Mouse (Mus musculus) testis, postnatal 10 days (tissue): Measurements from ENCODE around the gene Pdia4.
"Not testable (repeated sequence)": the region's sequence is repeated elsewhere in the genome, so short reads cannot be mapped to it uniquely, and the experiment has no call there.

Experiments
- DNase-seq: peaks from one replicate; pipeline ENCODE4 v3.0.0; 2021; ENCODE audit warnings: low spot score

The Pdia4 gene

DNA sequence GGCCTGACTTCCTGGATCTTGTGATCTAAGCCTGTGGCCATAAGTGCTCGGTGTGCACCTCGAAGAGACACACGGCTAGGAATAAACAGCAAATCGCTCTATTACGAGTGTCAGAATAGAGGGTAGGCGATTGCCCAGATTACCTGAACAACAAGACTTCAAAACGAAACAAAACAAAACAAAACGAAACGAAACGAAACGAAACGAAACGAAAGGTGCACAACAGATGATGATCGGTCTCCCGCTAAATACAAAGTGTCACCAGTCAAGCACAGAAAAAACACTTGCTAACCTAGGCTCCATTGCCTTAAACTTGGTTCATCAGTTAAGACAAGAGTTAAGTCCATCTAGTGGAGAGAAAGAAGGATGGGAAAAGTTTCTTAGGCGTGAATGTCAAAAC is 53.8 kb downstream of the Pdia4 start:
- DNase-seq, result not testable (repeated sequence)

DNA sequence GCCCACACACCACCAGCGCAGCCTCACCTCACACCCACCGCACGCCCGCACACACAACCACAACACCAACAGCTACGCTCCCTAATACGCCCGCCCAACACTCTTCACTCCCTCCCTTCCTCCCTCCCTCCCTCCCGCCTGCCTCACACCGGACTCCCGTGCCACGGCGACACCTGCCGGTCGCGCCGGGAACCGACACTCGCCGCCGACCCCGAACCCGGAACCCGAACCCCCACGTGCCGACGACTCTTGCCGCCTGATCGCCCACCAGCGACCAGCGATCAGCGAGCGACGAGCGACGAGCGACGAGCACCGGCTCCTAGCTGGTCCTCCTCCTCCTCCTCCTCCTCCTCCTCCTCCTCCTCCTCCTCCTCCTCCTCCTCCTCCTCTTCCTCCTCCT is 55.4 kb downstream of the Pdia4 start:
- peak; percentile 47 for DNase-seq

DNA sequence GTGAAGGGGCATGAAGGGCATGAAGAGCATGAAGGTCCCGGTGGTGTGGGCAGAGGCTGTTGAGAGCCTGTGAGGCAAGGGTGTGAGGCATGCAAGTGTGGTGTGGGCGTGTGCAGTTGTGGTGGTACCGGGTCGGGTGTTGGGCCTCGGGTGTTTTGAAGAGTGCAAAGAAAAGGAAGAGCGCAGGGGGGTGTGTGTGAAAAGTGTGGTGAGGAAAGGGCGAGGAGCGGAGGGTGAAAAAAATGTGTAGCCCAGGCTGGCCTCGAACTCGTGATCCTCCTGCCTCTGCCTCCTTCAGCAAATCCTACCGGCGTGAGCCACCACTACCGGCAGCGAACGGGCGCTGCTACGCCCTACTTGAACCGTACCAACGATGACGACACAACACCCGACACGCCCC is 55.8 kb downstream of the Pdia4 start:
- DNase-seq, result not testable (repeated sequence)

DNA sequence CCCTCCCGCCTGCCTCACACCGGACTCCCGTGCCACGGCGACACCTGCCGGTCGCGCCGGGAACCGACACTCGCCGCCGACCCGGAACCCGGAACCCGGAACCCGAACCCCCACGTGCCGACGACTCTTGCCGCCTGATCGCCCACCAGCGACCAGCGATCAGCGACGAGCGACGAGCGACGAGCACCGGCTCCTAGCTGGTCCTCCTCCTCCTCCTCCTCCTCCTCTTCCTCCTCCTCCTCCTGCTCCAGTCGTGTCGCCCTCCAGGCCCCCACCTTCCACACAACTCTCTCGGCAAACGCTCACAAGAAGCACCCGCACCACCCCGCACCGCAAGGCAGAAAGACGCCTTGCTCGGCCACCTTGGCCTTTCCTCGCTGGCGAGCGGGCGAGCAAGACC is 60.1 kb downstream of the Pdia4 start:
- not testable (repeated sequence) for DNase-seq

DNA sequence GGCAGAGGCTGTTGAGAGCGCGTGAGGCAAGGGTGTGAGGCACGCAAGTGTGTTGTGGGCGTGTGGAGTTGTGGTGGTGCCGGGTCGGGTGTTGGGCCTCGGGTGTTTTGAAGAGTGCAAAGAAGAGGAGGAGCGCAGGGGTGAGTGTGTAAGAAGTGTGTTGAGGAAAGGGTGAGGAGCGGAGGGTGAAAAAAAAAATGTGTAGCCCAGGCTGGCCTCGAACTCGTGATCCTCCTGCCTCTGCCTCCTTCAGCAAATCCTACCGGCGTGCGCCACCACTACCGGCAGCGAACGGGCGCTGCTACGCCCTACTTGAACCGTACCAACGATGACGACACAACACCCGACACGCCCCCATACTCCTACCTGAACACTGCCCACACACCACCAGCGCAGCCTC is 64.9 kb downstream of the Pdia4 start:
- peak; percentile 89 for DNase-seq

DNA sequence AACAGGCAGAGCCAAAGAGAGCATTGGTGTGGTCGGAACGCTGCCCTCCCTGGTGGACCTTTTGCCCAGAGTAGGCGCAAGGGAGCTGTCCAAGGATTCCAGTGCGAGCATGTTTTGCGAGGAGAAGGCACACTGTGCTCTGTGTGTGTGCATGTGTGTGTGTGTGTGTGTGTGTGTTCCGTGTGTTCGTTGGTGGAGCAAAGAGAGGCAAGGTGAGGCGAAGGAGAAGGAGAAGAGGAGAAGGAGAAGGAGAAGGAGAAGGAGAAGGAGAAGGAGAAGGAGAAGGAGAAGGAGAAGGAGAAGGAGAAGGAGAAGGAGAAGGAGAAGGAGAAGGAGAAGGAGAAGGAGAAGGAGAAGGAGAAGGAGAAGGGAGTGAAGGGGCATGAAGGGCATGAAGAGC is 65.3 kb downstream of the Pdia4 start:
- not testable (repeated sequence) for DNase-seq
